Mouse (Mus musculus) testis, adult 2 months (tissue): ENCODE data around the gene Abtb2. TPM values are rescaled to one million over a fixed set of nuclear protein-coding genes. Genes with fewer than 3 reads are reported as not detected.

Experiments used
- H3K27ac ChIP-seq: fragments of 200-500 bp; 2 replicates; pipeline ENCODE4 v1.5.1; 2012; ENCODE audit warnings: low read depth, low read length; ENCODE audit not compliant: control insufficient read depth, insufficient read depth
- H3K27me3 ChIP-seq: fragments of 200-500 bp; 2 replicates; pipeline ENCODE4 v1.6.1; 2012; ENCODE audit warnings: mild to moderate bottlenecking, low read length, moderate library complexity; ENCODE audit not compliant: control insufficient read depth, insufficient read depth
- H3K36me3 ChIP-seq: fragments of 200-500 bp; 2 replicates; pipeline ENCODE4 v1.6.1; 2012; ENCODE audit warnings: mild to moderate bottlenecking, low read length; ENCODE audit not compliant: control insufficient read depth, insufficient read depth
- H3K4me1 ChIP-seq: fragments of 200-500 bp; 2 replicates; pipeline ENCODE4 v1.6.1; 2012; ENCODE audit warnings: low read length; ENCODE audit not compliant: control insufficient read depth, insufficient read depth
- H3K4me3 ChIP-seq: fragments of 200-500 bp; 2 replicates; pipeline ENCODE4 v1.5.1; 2012; ENCODE audit warnings: low read depth, mild to moderate bottlenecking, low read length, moderate library complexity, mixed read lengths; ENCODE audit not compliant: control insufficient read depth
- CTCF ChIP-seq: fragments of 200-500 bp; IDR thresholded peaks from 2 replicates; pipeline ENCODE4 v1.5.1; 2012; ENCODE audit warnings: low read depth, mild to moderate bottlenecking, inconsistent platforms, low read length, moderate library complexity; ENCODE audit not compliant: control insufficient read depth, insufficient read depth, insufficient replicate concordance
- POLR2A ChIP-seq: fragments of 200-500 bp; IDR thresholded peaks from 2 replicates; pipeline ENCODE4 v1.6.1; 2012; ENCODE audit warnings: low read depth, mild to moderate bottlenecking, inconsistent platforms, low read length, moderate library complexity; ENCODE audit not compliant: control insufficient read depth
- polyA plus RNA-seq: library from polyadenylated mRNA; depleted of rRNA; stranded (reverse); fragments of >200 nt; gene quantifications from 2 replicates; pipeline ENCODE4 v1.2.3, GENCODE M21; 2012

Abtb2 gene
- polyA plus RNA-seq, 1 experiment = 9.0 TPM

DNA sequence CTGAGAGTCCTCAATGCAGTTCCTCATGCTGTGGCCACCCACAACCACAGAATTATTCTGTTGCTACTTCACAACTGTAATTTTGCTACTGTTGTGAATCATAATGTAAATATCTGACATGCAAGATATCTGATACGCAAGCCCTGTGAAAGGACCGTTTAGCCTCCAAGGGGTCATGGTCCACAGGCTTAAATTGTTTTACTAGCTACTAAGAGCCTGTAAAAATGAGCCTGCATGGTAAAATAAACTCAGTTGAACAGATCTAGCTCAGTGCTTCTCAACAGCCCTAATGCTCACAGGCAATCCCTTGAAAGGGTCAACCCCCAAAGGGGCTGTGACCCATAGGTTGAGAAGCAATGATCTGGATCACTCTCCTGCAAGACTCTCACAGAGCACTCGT, 183.0 kb downstream of the Abtb2 start:
- TF ChIP-seq POLR2A (no peak), CTCF (no peak)
- Histone ChIP-seq H3K27ac (no peak overlapping the region), H3K4me1 (no peaks in the 10 kb centered on the region), H3K4me3 (no peak overlapping the region), H3K36me3 (peaks cover 7% of the 10 kb centered on the region), H3K27me3 (no peaks in the 10 kb centered on the region)

DNA sequence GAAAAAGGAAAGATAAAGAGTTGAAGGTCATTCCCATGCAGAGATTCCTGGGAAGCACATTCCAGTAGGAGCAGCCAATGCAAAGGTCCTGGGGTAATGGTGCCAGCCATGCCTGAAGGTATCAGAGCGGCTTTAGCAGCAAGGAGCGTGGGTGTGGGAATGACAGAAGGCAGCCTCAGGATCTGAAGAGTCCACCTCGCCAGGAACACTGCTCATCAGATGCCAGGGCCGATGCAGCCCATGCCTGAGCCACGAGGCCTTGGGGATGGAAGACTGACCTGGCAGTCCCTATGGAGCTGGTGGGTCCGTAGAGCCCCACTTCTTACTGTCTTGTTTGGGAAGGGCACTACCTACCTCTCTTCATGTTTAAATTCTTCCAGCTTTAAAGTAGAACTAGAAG, 185.7 kb downstream of the Abtb2 start:
- Histone ChIP-seq H3K4me3 (no peak overlapping the region), H3K36me3 (peaks cover 7% of the 10 kb centered on the region; the same call in 1 of the 2 replicates), H3K4me1 (no peaks in the 10 kb centered on the region), H3K27me3 (no peaks in the 10 kb centered on the region), H3K27ac (no peak overlapping the region)
- TF ChIP-seq CTCF (no peak), POLR2A (no peak)

DNA sequence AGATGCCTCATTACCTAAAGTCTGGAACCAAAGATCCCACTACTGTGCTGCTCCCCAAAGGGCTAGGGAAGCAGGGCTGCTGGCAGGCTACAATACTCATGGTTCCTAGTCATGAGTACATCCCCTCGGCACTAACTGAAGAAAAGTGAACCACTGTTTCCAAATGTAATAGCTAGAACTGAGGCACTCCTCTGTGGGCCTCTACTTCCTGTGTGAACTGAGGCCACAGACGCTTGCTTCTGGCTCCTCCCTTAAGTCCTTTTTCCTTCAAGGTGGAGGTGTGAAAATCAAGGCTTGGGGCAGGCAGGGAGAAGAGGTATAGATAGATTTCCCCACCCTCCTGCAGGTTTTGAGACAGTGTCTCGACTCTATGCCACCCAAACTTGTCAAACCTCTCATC, 188.5 kb downstream of the Abtb2 start:
- Histone ChIP-seq H3K27ac (no peak overlapping the region), H3K36me3 (peaks cover 7% of the 10 kb centered on the region; the same call in 1 of the 2 replicates), H3K27me3 (no peaks in the 10 kb centered on the region), H3K4me3 (no peak overlapping the region), H3K4me1 (no peaks in the 10 kb centered on the region)
- TF ChIP-seq POLR2A (no peak), CTCF (no peak)

DNA sequence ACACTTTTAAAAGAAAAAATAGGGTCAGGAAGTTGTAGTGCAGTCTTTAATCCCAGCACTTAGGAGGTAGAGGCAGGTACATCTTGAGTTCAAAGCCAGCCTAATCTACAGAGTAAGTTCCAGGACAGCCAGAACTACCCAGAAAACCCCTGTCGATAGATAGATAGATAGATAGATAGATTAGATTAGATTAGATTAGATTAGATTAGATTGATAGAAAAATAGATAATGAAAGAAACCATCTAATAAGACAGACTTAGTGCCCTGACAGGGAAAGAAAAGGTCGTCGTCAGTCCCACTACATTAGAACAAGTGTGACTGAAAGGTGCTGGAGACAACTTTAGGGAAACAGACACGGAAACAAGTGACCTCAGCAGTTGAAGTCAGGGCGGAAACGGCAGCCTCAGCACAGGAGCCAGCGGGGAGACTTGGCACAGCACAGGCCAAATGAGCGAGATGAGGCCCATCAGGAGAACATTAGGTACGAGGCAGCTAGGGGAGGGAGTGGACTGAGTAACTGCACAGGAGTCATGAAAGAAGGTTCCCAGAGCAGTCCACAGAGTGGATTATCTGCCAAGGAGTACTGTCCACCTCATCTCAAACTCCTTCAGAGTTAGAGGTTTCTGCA, 189.5 kb downstream of the Abtb2 start:
- no peak for TF ChIP-seq CTCF
- no peak for TF ChIP-seq POLR2A
- Histone ChIP-seq H3K4me3 (no peak overlapping the region), H3K4me1 (no peaks in the 10 kb centered on the region), H3K27ac (no peak overlapping the region), H3K27me3 (no peaks in the 10 kb centered on the region), H3K36me3 (peaks cover 7% of the 10 kb centered on the region; the same call in 1 of the 2 replicates)

DNA sequence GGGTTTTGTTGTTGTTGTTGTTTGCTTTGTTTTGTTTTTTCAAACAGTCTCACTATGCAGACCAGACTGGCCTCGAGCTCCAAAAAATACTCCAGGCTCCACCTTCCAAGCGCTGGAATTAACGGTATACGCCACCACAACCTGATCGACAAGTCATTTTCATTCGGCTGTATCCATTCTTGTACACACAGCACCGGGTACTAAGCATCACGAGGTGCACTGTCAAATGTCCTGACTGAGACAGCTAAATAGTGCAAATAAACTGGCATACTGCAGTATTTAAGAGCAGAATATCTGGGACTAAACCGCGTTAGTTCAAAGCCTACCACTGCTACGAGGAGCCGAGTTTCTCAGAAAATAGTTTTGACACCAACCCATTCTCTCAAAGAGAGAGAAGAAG, 194.3 kb downstream of the Abtb2 start:
- TF ChIP-seq CTCF (no peak), POLR2A (no peak)
- no peaks in the 10 kb centered on the region for H3K27me3 ChIP-seq
- H3K27ac ChIP-seq = peak overlapping the region; percentile 81
- no peaks in the 10 kb centered on the region for H3K4me1 ChIP-seq
- H3K36me3 ChIP-seq = peaks cover 3% of the 10 kb centered on the region; the same call in 1 of the 2 replicates
- H3K4me3 ChIP-seq = peak overlapping the region; percentile 95

DNA sequence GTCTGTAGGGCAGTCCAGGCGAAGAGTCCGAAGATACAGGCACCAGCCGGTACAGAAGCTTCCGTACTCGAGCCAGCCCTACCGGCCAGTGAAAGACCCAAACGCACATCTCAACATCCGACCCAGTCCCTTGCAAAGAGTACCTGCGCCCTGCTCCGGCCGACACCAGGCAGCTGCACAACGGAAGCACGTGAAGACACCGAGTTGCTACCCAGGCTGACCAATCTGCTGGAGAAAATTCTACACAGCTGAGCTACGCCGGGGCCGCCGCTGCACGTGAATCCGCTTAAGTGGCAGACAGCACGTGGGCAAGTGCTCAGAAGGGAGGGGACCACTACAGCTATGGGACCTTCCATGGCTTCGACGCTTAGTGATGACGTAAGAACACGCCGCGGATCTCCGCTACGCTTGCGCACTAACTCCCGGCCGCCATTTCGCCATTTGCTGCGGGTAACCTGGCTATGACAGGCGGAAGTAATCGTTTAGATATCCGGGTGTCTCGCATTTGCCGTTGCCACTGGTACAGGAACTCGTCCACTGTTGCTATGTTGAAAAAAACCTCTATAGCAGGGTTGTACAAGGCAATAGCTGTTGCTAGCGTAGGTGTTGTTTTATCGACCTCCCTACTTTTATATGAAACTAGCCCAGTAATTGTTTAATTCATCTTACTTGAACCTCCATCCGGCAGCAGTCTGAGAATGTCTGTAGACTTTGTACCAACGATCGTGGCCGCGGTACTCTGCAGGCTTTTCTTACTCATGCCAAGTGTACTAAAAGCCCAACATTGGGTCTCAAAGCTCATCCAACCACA, 195.0 kb downstream of the Abtb2 start, which contains the start of gene Nat10:
Nat10 (minus strand) TSS at position 365 of the 811 bp plus-strand sequence.
- Histone ChIP-seq H3K4me3 (peak within 1 kb of the TSS; percentile 95), H3K36me3 (peaks cover 1% of the 10 kb centered on the region; the same call in 1 of the 2 replicates)
- TF ChIP-seq CTCF (peak; percentile 29; the same call in 1 of the 2 replicates), POLR2A (peak; percentile 68; the same call in 1 of the 2 replicates)

DNA sequence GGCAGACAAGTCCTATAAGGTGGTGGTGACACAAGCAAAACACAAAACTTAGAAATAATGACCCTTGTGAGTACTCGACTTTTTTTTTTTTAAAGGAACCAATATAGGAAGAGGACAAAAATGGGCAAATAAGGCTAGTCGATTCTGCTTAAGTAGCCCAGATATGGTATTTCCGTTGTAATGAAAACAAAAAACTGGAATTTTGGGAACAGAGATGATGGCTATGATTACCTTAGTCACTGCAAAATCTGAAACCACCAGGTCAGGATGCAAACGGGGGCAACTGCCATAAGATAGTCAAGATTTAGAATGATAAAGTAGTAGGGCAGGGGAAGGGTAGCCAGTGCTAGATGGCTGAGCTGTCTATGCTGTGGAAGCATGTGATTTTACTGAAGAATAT, 195.9 kb downstream of the Abtb2 start:
- peak overlapping the region; percentile 11; the same call in 1 of the 2 replicates for H3K4me3 ChIP-seq
- no peak for TF ChIP-seq CTCF
- no peak for TF ChIP-seq POLR2A
- H3K4me1 ChIP-seq = no peaks in the 10 kb centered on the region
- no peaks in the 10 kb centered on the region for H3K27me3 ChIP-seq
- H3K36me3 ChIP-seq = no peaks in the 10 kb centered on the region
- H3K27ac ChIP-seq = no peak overlapping the region

More for the DNA sequence above, 195.0 kb downstream of the Abtb2 start, which contains the start of gene Nat10:
- no peaks in the 10 kb centered on the region for H3K4me1 ChIP-seq
- no peaks in the 10 kb centered on the region for H3K27me3 ChIP-seq
- peak within 1 kb of the TSS; percentile 90 for H3K27ac ChIP-seq
